Mouse (Mus musculus): ENCODE measurements around the gene Coa3.
"Not testable (repeated sequence)": the region's sequence is repeated elsewhere in the genome, so short reads cannot be mapped to it uniquely, and the experiment has no call there.

The Coa3 gene

GRCm38 (mm10) chr11:101278223-101279192, at the start of gene Coa3, which contains the start of gene Cntd1:
TSS of gene Coa3 (minus strand) at chr11:101279114.
TSS of gene Cntd1 (plus strand) at chr11:101279012.
- DNase-seq = peak; percentile 91 to 94

- DNase-seq = peak in 1 of 2 experiments; percentile 46
Observed at GRCm38 (mm10) chr11:101327311-101327710, 48.4 kb upstream of the Coa3 start.

GRCm38 (mm10) chr11:101326147-101326546, 47.2 kb upstream of the Coa3 start:
- no peak for DNase-seq

GRCm38 (mm10) chr11:101325201-101325600, 46.3 kb upstream of the Coa3 start:
- not testable (repeated sequence) for DNase-seq

GRCm38 (mm10) chr11:101324763-101325162, 45.8 kb upstream of the Coa3 start, which contains the start of gene Aoc2:
TSS of gene Aoc2 (plus strand) at chr11:101325063.
- DNase-seq = no peak

GRCm38 (mm10) chr11:101323609-101324008, 44.7 kb upstream of the Coa3 start:
- peak; percentile 82 to 92 for DNase-seq

- peak in 1 of 2 experiments; percentile 39 for DNase-seq
Observed at GRCm38 (mm10) chr11:101316501-101316917, 37.6 kb upstream of the Coa3 start.

- peak; percentile 93 to 96 for DNase-seq
Observed at GRCm38 (mm10) chr11:101315665-101316500, 37.0 kb upstream of the Coa3 start, which contains the start of gene Psme3. TSS of gene Psme3 (plus strand) at chr11:101316213.

- DNase-seq = no peak
Observed at GRCm38 (mm10) chr11:101315082-101315650, 36.3 kb upstream of the Coa3 start.

GRCm38 (mm10) chr11:101314567-101314966, 35.7 kb upstream of the Coa3 start:
- DNase-seq = no peak

- no peak for DNase-seq
Observed at GRCm38 (mm10) chr11:101312150-101312549, 33.2 kb upstream of the Coa3 start.

- no peak for DNase-seq
Observed at GRCm38 (mm10) chr11:101311083-101311482, 32.2 kb upstream of the Coa3 start.

GRCm38 (mm10) chr11:101307744-101308143, 28.8 kb upstream of the Coa3 start:
- DNase-seq = no peak

GRCm38 (mm10) chr11:101302004-101302798, 23.3 kb upstream of the Coa3 start, which contains the start of gene Becn1:
TSS of gene Becn1 (minus strand) at chr11:101302286.
- peak; percentile 97 to 100 for DNase-seq

GRCm38 (mm10) chr11:101301299-101302003, 22.5 kb upstream of the Coa3 start:
- DNase-seq = no peak

GRCm38 (mm10) chr11:101300881-101301280, 22.0 kb upstream of the Coa3 start:
- no peak for DNase-seq

GRCm38 (mm10) chr11:101295191-101295590, 16.3 kb upstream of the Coa3 start:
- DNase-seq = no peak

- no peak for DNase-seq
Observed at GRCm38 (mm10) chr11:101291231-101291630, 12.3 kb upstream of the Coa3 start.

GRCm38 (mm10) chr11:101287306-101287705, 8.4 kb upstream of the Coa3 start:
- peak in 1 of 2 experiments; percentile 20 for DNase-seq

- DNase-seq = peak in 1 of 2 experiments; percentile 73
Observed at GRCm38 (mm10) chr11:101283805-101284204, 4.9 kb upstream of the Coa3 start.

GRCm38 (mm10) chr11:101282896-101283295, 4.0 kb upstream of the Coa3 start:
- no peak for DNase-seq
